Mouse (Mus musculus) midbrain, embryonic 13.5 days (tissue): ENCODE results near the gene Kat7. TPM values are rescaled to one million over a fixed set of nuclear protein-coding genes. Genes with fewer than 3 reads are reported as not detected.

ENCODE experiments used
- ATAC-seq: fragments of 200-750 bp; cut with Nextera tagmentation; 2 replicates; pipeline ENCODE4 v1.8.0; 2017; ENCODE audit warnings: mild to moderate bottlenecking, moderate TSS enrichment, moderate library complexity
- H3K27ac ChIP-seq: fragments of 300-500 bp; sonication (generic); 2 replicates; pipeline ENCODE4 v1.5.1; 2015; ENCODE audit warnings: inconsistent platforms, mild to moderate bottlenecking, moderate library complexity
- H3K27me3 ChIP-seq: fragments of 300-500 bp; sonication (generic); 2 replicates; pipeline ENCODE4 v1.6.1; 2015; ENCODE audit warnings: mild to moderate bottlenecking, inconsistent platforms
- H3K36me3 ChIP-seq: fragments of 300-500 bp; sonication (generic); 2 replicates; pipeline ENCODE4 v1.6.1; 2015; ENCODE audit warnings: mild to moderate bottlenecking, inconsistent platforms
- H3K4me1 ChIP-seq: fragments of 300-500 bp; sonication (generic); replicated peaks from 2 replicates; pipeline ENCODE4 v1.6.1; 2015; ENCODE audit warnings: inconsistent platforms
- H3K4me2 ChIP-seq: fragments of 300-500 bp; sonication (generic); replicated peaks from 2 replicates; pipeline ENCODE4 v1.6.1; 2015; ENCODE audit warnings: moderate library complexity, mild to moderate bottlenecking, inconsistent platforms
- H3K4me3 ChIP-seq: fragments of 300-500 bp; sonication (generic); replicated peaks from 2 replicates; pipeline ENCODE4 v1.5.1; 2015; ENCODE audit warnings: mild to moderate bottlenecking, inconsistent platforms
- H3K9ac ChIP-seq: fragments of 300-500 bp; sonication (generic); replicated peaks from 2 replicates; pipeline ENCODE4 v1.6.1; 2015; ENCODE audit warnings: mild to moderate bottlenecking, inconsistent platforms
- H3K9me3 ChIP-seq: fragments of 300-500 bp; sonication (generic); 2 replicates; pipeline ENCODE4 v1.6.1; 2016; ENCODE audit warnings: mild to moderate bottlenecking, inconsistent platforms
- WGBS: fragments of 180-500 bp; shearing (Covaris S2); methylation state at CpG from one replicate; pipeline ENCODE4 v1.1.7; 2015; 5-methylcytosine and 5-hydroxymethylcytosine counted together
- polyA plus RNA-seq: library from polyadenylated mRNA; unstranded; fragments of >200 nt; fragmentation: Nextera tagmentation; extraction: Ambion mirVana; gene quantifications from 2 replicates; pipeline ENCODE4 v1.2.1, GENCODE M21; 2015

Kat7 gene
- polyA plus RNA-seq, 1 experiment from 2014 or later, result 66.1 TPM

DNA sequence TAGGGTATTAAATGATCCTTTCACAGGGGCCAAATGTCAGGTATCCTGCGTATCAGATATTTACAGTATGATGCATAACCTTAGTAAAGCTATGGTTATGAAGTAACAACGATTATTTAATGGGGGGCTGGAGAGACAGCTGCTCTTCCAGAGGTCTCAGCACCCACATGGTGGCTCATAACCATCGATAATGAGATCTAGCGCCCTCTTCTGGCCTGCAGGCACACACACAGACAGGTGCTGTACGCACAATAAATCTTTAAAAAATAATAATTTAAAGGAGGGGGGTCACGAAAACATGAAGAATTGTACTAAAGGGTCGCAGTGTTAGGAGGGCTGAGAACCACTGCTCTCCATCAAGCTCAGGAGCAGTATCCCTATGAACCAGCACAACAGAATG, 4.4 kb downstream of the Kat7 start:
- WGBS, result 91% methylated on average over 7 of the region's 7 CpGs
- no peak overlapping the region for H3K4me3 ChIP-seq
- no peaks in the 10 kb centered on the region for H3K9me3 ChIP-seq
- H3K4me1 ChIP-seq, result peaks cover 16% of the 10 kb centered on the region
- peaks cover 40% of the 10 kb centered on the region for H3K36me3 ChIP-seq
- no peaks in the 10 kb centered on the region for H3K27me3 ChIP-seq
- no peak overlapping the region for H3K27ac ChIP-seq
- no peak overlapping the region for H3K4me2 ChIP-seq
- no peak overlapping the region for H3K9ac ChIP-seq
- ATAC-seq, result no peak

DNA sequence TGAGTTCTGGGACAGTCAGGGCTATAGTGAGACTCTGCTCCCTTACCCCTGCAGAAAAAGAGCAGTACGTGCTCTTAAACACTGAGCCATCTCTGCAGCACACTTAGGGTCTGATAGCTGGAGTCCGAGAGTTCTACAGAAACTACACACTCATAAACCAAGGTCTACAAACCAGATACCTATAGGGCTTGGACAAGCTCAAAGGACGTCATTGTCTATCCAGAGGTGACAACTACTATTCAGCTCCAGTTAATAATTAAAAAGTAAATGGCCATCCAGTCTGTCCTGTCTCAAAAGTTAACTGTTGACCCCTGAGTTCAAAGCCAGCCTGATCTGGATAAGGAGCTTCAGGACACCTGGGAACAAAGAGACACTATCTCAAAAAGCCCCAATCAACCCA, 8.3 kb downstream of the Kat7 start:
- H3K9ac ChIP-seq, result no peak overlapping the region
- H3K27me3 ChIP-seq, result no peaks in the 10 kb centered on the region
- no peak overlapping the region for H3K4me2 ChIP-seq
- H3K4me1 ChIP-seq, result no peaks in the 10 kb centered on the region
- no peak overlapping the region for H3K27ac ChIP-seq
- no peaks in the 10 kb centered on the region for H3K9me3 ChIP-seq
- WGBS, result 98% methylated on average over 3 of the region's 3 CpGs
- H3K36me3 ChIP-seq, result peaks cover 74% of the 10 kb centered on the region
- no peak for ATAC-seq
- no peak overlapping the region for H3K4me3 ChIP-seq

DNA sequence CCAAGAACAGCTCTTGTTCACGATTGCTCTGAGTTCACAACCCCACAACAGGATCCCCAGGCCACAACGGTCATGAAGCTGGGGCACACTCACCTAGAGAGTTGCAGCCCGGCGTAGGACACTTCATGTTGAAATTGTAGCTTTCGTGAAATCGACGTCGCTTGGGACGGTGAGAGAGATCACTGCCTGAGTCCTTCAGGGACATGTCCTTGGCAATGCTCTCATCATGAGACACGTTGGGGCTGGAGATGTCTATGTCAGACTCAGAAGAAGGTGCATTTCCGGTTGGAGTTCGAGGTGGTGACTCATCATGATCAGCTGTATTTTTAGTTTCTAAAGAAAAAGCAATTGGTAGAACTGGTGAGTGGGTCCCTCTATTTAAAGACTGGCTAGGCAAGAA, 10.2 kb downstream of the Kat7 start:
- Histone ChIP-seq H3K4me3 (no peak overlapping the region), H3K27ac (no peak overlapping the region), H3K27me3 (no peaks in the 10 kb centered on the region), H3K9ac (no peak overlapping the region), H3K4me2 (no peak overlapping the region), H3K4me1 (no peaks in the 10 kb centered on the region), H3K36me3 (peaks cover 69% of the 10 kb centered on the region), H3K9me3 (no peaks in the 10 kb centered on the region)
- 96% methylated on average over 12 of the region's 12 CpGs for WGBS
- ATAC-seq, result no peak

DNA sequence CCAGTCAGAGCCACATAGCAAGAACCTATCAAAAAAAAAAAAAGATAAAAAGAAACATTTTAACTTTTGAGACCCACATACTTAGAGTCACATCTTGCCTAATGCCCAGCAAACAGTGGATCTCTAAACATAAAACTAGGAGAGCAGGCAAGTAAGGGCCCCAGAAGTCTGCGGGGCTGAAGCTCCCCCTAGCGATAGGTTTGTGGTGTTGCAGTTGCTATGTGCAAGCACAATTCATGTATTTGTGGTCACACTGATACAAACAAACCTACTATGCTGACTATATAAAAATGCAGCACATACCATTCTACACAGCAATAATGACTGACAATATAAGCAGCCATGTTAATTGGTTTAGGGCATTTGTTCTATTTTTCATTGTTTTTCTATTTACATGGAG, 11.9 kb downstream of the Kat7 start:
- H3K36me3 ChIP-seq, result peaks cover 81% of the 10 kb centered on the region
- H3K4me1 ChIP-seq, result no peaks in the 10 kb centered on the region
- 22% methylated on average over 2 of the region's 2 CpGs for WGBS

DNA sequence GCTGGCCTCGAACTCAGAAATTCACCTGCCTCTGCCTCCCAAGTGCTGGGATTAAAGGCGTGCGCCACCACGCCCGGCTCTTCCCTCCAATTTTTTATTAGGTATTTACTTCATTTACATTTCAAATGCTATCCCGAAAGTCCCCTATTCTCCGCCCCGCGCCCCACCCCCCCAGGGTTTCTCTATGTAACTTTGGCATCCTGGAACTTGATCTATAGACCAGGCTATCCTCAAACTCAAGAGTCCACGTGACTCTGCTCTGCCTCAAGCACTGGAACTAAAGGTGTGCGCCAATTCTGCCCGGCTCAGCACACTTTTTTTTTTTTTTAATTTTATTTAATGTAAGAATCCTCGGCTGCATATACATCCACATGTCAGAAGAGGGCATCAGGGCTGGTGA, 14.3 kb downstream of the Kat7 start:
- Histone ChIP-seq H3K9me3 (no peaks in the 10 kb centered on the region), H3K9ac (no peak overlapping the region), H3K27ac (no peak overlapping the region), H3K36me3 (peaks cover 79% of the 10 kb centered on the region), H3K4me3 (no peak overlapping the region), H3K27me3 (no peaks in the 10 kb centered on the region), H3K4me1 (no peaks in the 10 kb centered on the region), H3K4me2 (no peak overlapping the region)
- 93% methylated on average over 13 of the region's 13 CpGs for WGBS
- ATAC-seq, result no peak

More for the DNA sequence above, 11.9 kb downstream of the Kat7 start:
- Histone ChIP-seq H3K4me2 (no peak overlapping the region), H3K9me3 (no peaks in the 10 kb centered on the region), H3K27ac (no peak overlapping the region), H3K27me3 (no peaks in the 10 kb centered on the region), H3K4me3 (no peak overlapping the region), H3K9ac (no peak overlapping the region)
- ATAC-seq, result no peak

DNA sequence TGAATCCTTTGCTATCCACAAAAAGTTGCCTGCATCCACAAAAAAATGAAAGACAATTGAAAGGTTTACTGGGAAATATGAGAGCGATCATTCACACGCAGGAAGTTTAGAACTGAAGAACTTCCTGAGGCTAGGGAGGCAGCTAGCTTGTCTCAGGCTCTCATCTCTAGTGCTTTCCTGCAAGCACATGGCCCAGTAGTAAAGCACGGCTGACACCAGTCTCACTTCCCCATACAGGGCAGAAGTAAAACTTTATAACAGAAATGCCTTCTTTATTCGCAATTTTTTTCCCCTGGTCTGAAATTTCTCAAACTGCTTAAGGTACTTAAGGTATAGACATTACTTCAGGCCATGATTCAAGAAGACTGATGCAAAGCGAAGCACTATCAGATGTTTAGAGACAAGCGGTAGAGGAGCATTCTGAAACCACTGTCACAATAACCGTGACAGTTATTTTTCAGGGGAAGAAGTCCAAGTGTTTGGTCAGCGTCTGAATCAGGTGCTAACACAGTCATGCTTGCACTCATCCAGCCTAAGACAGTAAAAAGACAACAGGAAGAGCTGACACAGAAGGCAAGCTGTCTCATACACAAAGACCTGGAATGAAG, 16.9 kb downstream of the Kat7 start:
- Histone ChIP-seq H3K4me3 (no peak overlapping the region), H3K27me3 (no peaks in the 10 kb centered on the region), H3K4me2 (no peak overlapping the region), H3K36me3 (peaks cover 80% of the 10 kb centered on the region), H3K27ac (no peak overlapping the region), H3K9me3 (no peaks in the 10 kb centered on the region), H3K9ac (no peak overlapping the region), H3K4me1 (no peaks in the 10 kb centered on the region)
- WGBS, result 92% methylated on average over 8 of the region's 8 CpGs
- ATAC-seq, result no peak

DNA sequence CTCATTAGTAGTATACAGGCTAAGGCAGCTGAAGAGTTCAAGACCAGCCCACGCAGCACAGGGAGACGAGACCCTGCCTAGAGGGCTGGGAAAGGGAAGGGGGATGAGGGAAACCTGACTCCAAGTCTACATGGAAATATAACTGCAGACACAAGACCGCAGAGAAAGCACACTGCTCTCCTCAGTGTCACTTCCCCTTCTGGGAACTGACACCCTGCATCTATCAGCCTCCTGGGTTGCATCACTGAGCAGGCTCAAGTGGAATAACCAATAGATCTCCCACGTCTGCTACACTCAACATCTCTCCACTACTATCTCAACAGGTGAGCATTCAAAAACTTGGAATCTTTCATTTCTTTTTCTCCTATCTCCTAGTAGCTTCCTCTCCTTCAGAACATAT, 18.0 kb downstream of the Kat7 start:
- Histone ChIP-seq H3K36me3 (peaks cover 81% of the 10 kb centered on the region), H3K4me2 (no peak overlapping the region), H3K9ac (no peak overlapping the region), H3K27ac (no peak overlapping the region), H3K4me3 (no peak overlapping the region), H3K27me3 (no peaks in the 10 kb centered on the region), H3K9me3 (no peaks in the 10 kb centered on the region), H3K4me1 (no peaks in the 10 kb centered on the region)
- ATAC-seq, result no peak
- WGBS, result 81% methylated on average over 4 of the region's 4 CpGs

DNA sequence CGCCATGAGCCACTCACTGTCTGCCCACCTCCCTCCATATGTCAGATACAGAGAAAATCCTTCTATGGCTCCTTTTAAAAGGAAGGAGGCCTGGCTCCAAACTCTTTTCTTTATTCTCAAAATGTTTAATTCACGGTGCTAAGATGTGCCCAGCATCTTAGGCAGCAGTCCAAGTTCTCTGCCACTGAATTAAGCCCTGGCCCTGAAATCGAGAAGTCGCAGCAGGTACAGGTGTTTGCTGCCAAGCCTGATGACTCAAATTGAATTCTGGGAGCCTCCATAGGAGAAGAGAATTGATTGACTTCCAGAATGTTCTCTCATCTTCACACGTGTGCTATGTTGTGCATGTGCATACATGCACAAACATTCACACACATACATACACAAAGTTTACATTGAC, 27.7 kb downstream of the Kat7 start:
- H3K36me3 ChIP-seq, result peaks cover 95% of the 10 kb centered on the region
- ATAC-seq, result no peak
- H3K9ac ChIP-seq, result no peak overlapping the region
- H3K4me3 ChIP-seq, result no peak overlapping the region
- H3K9me3 ChIP-seq, result no peaks in the 10 kb centered on the region
- no peaks in the 10 kb centered on the region for H3K27me3 ChIP-seq
- 94% methylated on average over 5 of the region's 5 CpGs for WGBS
- H3K4me2 ChIP-seq, result no peak overlapping the region
- H3K4me1 ChIP-seq, result no peaks in the 10 kb centered on the region
- H3K27ac ChIP-seq, result no peak overlapping the region

DNA sequence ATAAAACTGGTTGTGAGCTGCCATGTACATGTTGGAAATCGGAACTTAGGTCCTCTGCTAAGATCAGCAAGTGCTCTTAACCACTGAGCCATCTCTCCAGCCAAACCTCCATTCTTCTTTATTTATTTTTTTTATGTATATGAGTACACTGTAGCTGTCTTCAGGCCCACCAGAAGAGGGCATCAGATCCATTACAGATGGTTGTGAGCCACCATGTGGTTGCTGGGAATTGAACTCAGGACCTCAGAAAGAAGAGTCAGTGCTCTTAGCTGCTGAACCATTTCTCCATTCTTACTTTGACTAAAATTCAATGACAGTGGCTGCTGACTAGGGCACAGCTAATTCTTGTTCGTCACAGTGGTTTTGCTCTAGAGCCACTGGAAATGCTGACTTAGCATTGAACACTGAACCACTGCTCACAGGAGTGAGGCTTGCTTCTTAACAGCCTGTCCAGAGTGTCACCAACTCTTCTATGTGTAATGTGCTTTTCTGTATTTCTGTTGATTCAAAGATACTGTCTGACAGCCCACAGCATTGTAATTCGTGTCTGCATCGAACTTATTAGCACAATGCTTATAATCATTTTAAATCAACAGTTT, 30.9 kb downstream of the Kat7 start:
- H3K9ac ChIP-seq, result no peak overlapping the region
- peaks cover 96% of the 10 kb centered on the region for H3K36me3 ChIP-seq
- no peak overlapping the region for H3K4me3 ChIP-seq
- H3K27me3 ChIP-seq, result no peaks in the 10 kb centered on the region
- H3K27ac ChIP-seq, result no peak overlapping the region
- H3K4me1 ChIP-seq, result no peaks in the 10 kb centered on the region
- ATAC-seq, result no peak
- WGBS, result 97% methylated on average over 4 of the region's 4 CpGs
- no peak overlapping the region for H3K4me2 ChIP-seq
- no peaks in the 10 kb centered on the region for H3K9me3 ChIP-seq

DNA sequence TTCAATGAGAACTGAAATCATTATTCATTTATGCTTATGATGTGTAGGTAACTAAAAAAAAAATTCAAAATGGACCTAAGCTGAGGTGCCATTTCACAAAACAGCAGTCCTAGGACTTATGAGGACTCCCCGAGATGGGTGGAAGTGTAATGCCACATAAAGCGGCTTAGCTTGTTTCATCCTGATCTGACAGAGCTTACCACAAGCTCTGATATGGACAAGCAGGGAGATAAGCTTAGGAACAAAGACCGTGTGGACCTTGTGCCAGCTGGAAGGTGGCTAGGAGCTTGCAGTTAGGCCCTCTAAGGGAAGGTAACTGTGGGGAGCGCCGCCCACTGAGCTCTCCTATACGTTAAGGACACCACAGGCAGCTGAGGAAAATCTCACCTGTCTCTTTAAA, 34.0 kb downstream of the Kat7 start:
- ATAC-seq, result no peak
- Histone ChIP-seq H3K36me3 (peaks cover 98% of the 10 kb centered on the region), H3K4me1 (no peaks in the 10 kb centered on the region), H3K4me3 (no peak overlapping the region), H3K27me3 (no peaks in the 10 kb centered on the region), H3K4me2 (no peak overlapping the region), H3K9ac (no peak overlapping the region), H3K9me3 (no peaks in the 10 kb centered on the region), H3K27ac (no peak overlapping the region)
- WGBS, result 94% methylated on average over 6 of the region's 6 CpGs

DNA sequence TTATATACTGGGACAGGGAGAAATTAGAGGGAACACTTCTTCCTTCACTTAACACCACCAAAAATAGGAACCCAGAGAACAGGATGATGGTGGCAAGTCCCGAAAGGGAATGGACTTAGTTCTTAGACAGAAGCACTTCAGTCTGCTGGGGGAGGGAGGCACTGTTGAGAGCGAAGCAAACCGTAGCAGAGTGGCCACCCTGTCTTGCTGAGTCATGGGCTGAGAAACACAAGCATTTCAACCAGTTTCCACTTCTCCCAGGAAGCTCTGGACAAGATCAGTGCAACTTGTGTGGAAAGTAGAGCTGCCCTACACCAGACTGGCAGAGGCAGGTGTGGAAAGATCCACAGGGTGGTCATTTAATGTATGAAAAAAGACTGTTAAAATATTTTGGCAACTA, 35.4 kb downstream of the Kat7 start:
- no peak overlapping the region for H3K27ac ChIP-seq
- no peaks in the 10 kb centered on the region for H3K9me3 ChIP-seq
- no peaks in the 10 kb centered on the region for H3K4me1 ChIP-seq
- 91% methylated on average over 3 of the region's 3 CpGs for WGBS
- H3K4me2 ChIP-seq, result no peak overlapping the region
- peaks cover 99% of the 10 kb centered on the region for H3K36me3 ChIP-seq
- H3K9ac ChIP-seq, result no peak overlapping the region
- no peak overlapping the region for H3K4me3 ChIP-seq
- ATAC-seq, result no peak
- no peaks in the 10 kb centered on the region for H3K27me3 ChIP-seq

DNA sequence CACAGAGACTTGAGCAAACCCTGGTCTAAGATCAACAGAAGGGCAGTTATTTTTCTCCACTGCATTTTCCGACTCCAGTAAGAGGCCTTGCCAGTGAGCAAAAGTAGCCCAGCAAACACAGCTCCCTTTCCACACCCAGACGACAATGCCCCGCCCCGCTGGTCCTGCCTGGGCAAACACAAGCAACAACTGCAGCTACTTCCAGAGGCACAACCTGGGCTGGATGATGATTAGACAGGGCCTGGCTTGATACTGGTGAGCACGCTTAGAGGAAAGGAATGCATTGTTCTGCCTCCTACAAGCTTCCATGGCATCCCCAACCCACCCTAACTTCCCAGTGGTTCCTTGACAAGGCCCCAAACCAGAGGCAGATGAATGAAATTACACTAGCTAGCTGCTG, 36.4 kb downstream of the Kat7 start:
- no peaks in the 10 kb centered on the region for H3K4me1 ChIP-seq
- no peak overlapping the region for H3K4me3 ChIP-seq
- peaks cover 98% of the 10 kb centered on the region for H3K36me3 ChIP-seq
- H3K27ac ChIP-seq, result no peak overlapping the region
- no peak overlapping the region for H3K9ac ChIP-seq
- H3K9me3 ChIP-seq, result no peaks in the 10 kb centered on the region
- no peak for ATAC-seq
- 88% methylated on average over 5 of the region's 5 CpGs for WGBS
- no peaks in the 10 kb centered on the region for H3K27me3 ChIP-seq
- H3K4me2 ChIP-seq, result no peak overlapping the region
